Mouse (Mus musculus) lung, postnatal 0 days (tissue): ENCODE results near the gene Tmem251. TPM values are rescaled to one million over a fixed set of nuclear protein-coding genes. Genes with fewer than 3 reads are reported as not detected.

ENCODE experiments used
- ATAC-seq: fragments of 200-750 bp; cut with Nextera tagmentation; 2 replicates; pipeline ENCODE4 v1.8.0; 2017; ENCODE audit warnings: moderate library complexity
- DNase-seq: peaks from one replicate; pipeline ENCODE4 v3.0.0-alpha.2; 2016; ENCODE audit warnings: low spot score
- H3K27ac ChIP-seq: fragments of 300-500 bp; sonication (generic); 2 replicates; pipeline ENCODE4 v1.5.1; 2014; ENCODE audit warnings: antibody characterized with exemption, mild to moderate bottlenecking, low read length, mixed read lengths
- H3K27me3 ChIP-seq: fragments of 300-500 bp; sonication (generic); replicated peaks from 2 replicates; pipeline ENCODE4 v1.6.1; 2014; ENCODE audit warnings: low read length, mixed read lengths; ENCODE audit not compliant: insufficient read depth
- H3K36me3 ChIP-seq: fragments of 300-500 bp; sonication (generic); 2 replicates; pipeline ENCODE4 v1.6.1; 2014; ENCODE audit warnings: low read length, mixed read lengths; ENCODE audit not compliant: insufficient read depth
- H3K4me1 ChIP-seq: fragments of 300-500 bp; sonication (generic); 2 replicates; pipeline ENCODE4 v1.6.1; 2014; ENCODE audit warnings: antibody characterized with exemption, low read depth, low read length, mixed read lengths; ENCODE audit not compliant: insufficient read depth
- H3K4me2 ChIP-seq: fragments of 300-500 bp; sonication (generic); replicated peaks from 2 replicates; pipeline ENCODE4 v1.6.1; 2014; ENCODE audit warnings: low read depth, mild to moderate bottlenecking, low read length, moderate library complexity, mixed read lengths
- H3K4me3 ChIP-seq: fragments of 300-500 bp; sonication (generic); 2 replicates; pipeline ENCODE4 v1.5.1; 2014; ENCODE audit warnings: low read depth, low read length
- H3K9ac ChIP-seq: fragments of 300-500 bp; sonication (generic); replicated peaks from 2 replicates; pipeline ENCODE4 v1.6.1; 2014; ENCODE audit warnings: low read depth, mild to moderate bottlenecking
- H3K9me3 ChIP-seq: fragments of 300-500 bp; sonication (generic); 2 replicates; pipeline ENCODE4 v1.6.1; 2016; ENCODE audit warnings: low read length, mixed read lengths
- CTCF ChIP-seq: IDR thresholded peaks from 2 replicates; pipeline ENCODE4 v1.5.1; 2016; ENCODE audit warnings: antibody characterized with exemption, mild to moderate bottlenecking
- EP300 ChIP-seq: IDR thresholded peaks from 2 replicates; pipeline ENCODE4 v1.6.1; 2016; ENCODE audit warnings: antibody characterized with exemption, mild to moderate bottlenecking, control low read depth
- WGBS: fragments of 180-500 bp; shearing (Covaris S2); extraction: QIAGEN DNeasy Blood & Tissue Kit; methylation state at CpG from one replicate; pipeline ENCODE4 v1.1.7; 2014; 5-methylcytosine and 5-hydroxymethylcytosine counted together
- polyA plus RNA-seq: library from polyadenylated mRNA; unstranded; fragments of >200 nt; fragmentation: Nextera tagmentation; extraction: Ambion mirVana; gene quantifications from 2 replicates; pipeline ENCODE4 v1.2.1, GENCODE M21; 2015

Tmem251 gene
- polyA plus RNA-seq, 1 experiment from 2014 or later: 12.5 TPM

- H3K9me3 ChIP-seq: no peaks in the 10 kb centered on the region
- peak; percentile 78 for DNase-seq
- no peaks in the 10 kb centered on the region for H3K27me3 ChIP-seq
Measured at GRCm38 (mm10) chr12:102719552-102720315, 23.8 kb upstream of the Tmem251 start.

GRCm38 (mm10) chr12:102722451-102722850 is 21.1 kb upstream of the Tmem251 start:
- Histone ChIP-seq H3K36me3 (no peaks in the 10 kb centered on the region), H3K27ac (no peak overlapping the region), H3K27me3 (no peaks in the 10 kb centered on the region), H3K4me2 (no peak overlapping the region), H3K4me1 (no peaks in the 10 kb centered on the region), H3K9ac (no peak overlapping the region), H3K4me3 (no peak overlapping the region), H3K9me3 (no peaks in the 10 kb centered on the region)
- ATAC-seq (no peak), DNase-seq (no peak)
- WGBS: 63% methylated on average over 11 of the region's 11 CpGs
- TF ChIP-seq CTCF: no peak
- TF ChIP-seq EP300: no peak

More at GRCm38 (mm10) chr12:102719552-102720315, 23.8 kb upstream of the Tmem251 start:
- H3K36me3 ChIP-seq: no peaks in the 10 kb centered on the region
- no peak overlapping the region for H3K27ac ChIP-seq
- ATAC-seq: peak; percentile 72
- H3K4me1 ChIP-seq: no peaks in the 10 kb centered on the region
- H3K4me3 ChIP-seq: no peak overlapping the region
- no peak overlapping the region for H3K4me2 ChIP-seq
- 21% methylated on average over 13 of the region's 13 CpGs for WGBS
- TF ChIP-seq CTCF (peak; percentile 86), EP300 (no peak)
- no peak overlapping the region for H3K9ac ChIP-seq

GRCm38 (mm10) chr12:102722966-102723365 is 20.6 kb upstream of the Tmem251 start:
- 68% methylated on average over 8 of the region's 8 CpGs for WGBS
- Histone ChIP-seq H3K36me3 (no peaks in the 10 kb centered on the region), H3K9ac (no peak overlapping the region), H3K4me3 (no peak overlapping the region), H3K4me1 (no peaks in the 10 kb centered on the region), H3K4me2 (no peak overlapping the region), H3K9me3 (no peaks in the 10 kb centered on the region), H3K27me3 (no peaks in the 10 kb centered on the region), H3K27ac (no peak overlapping the region)
- DNase-seq: no peak
- TF ChIP-seq EP300 (no peak), CTCF (no peak)
- no peak for ATAC-seq

- Histone ChIP-seq H3K9me3 (no peaks in the 10 kb centered on the region), H3K9ac (no peak overlapping the region), H3K4me1 (no peaks in the 10 kb centered on the region), H3K4me2 (no peak overlapping the region), H3K36me3 (no peaks in the 10 kb centered on the region), H3K27me3 (no peaks in the 10 kb centered on the region), H3K27ac (no peak overlapping the region), H3K4me3 (no peak overlapping the region)
- ATAC-seq: no peak
- no peak for DNase-seq
- WGBS: 60% methylated on average over 6 of the region's 6 CpGs
- TF ChIP-seq EP300 (no peak), CTCF (no peak)
Measured at GRCm38 (mm10) chr12:102723861-102724260, 19.7 kb upstream of the Tmem251 start.

GRCm38 (mm10) chr12:102725146-102725545 is 18.4 kb upstream of the Tmem251 start:
- no peak overlapping the region for H3K4me3 ChIP-seq
- H3K36me3 ChIP-seq: no peaks in the 10 kb centered on the region
- no peak overlapping the region for H3K4me2 ChIP-seq
- no peak for DNase-seq
- TF ChIP-seq EP300 (no peak), CTCF (no peak)
- H3K9me3 ChIP-seq: no peaks in the 10 kb centered on the region
- no peaks in the 10 kb centered on the region for H3K27me3 ChIP-seq
- 94% methylated on average over 6 of the region's 6 CpGs for WGBS
- no peak overlapping the region for H3K27ac ChIP-seq
- H3K4me1 ChIP-seq: no peaks in the 10 kb centered on the region
- no peak for ATAC-seq
- no peak overlapping the region for H3K9ac ChIP-seq

- H3K27me3 ChIP-seq: no peaks in the 10 kb centered on the region
- no peak overlapping the region for H3K27ac ChIP-seq
- TF ChIP-seq EP300 (no peak), CTCF (no peak)
- 61% methylated on average over 7 of the region's 7 CpGs for WGBS
- H3K4me3 ChIP-seq: no peak overlapping the region
- no peak overlapping the region for H3K9ac ChIP-seq
- H3K36me3 ChIP-seq: no peaks in the 10 kb centered on the region
- no peaks in the 10 kb centered on the region for H3K4me1 ChIP-seq
- no peak overlapping the region for H3K4me2 ChIP-seq
- ATAC-seq (no peak), DNase-seq (no peak)
- no peaks in the 10 kb centered on the region for H3K9me3 ChIP-seq
Measured at GRCm38 (mm10) chr12:102725761-102726175, 17.8 kb upstream of the Tmem251 start.
